Mouse (Mus musculus) lung, adult 2 months (tissue): ENCODE measurements at regions not wholly inside any gene's neighbourhood (a gene's known extent, or its start where the extent isn't known, plus 50 kb on each side); places are given as distances from the start of the nearest gene placed in this dataset.

Experiments
- CTCF ChIP-seq: fragments of 200-500 bp; IDR thresholded peaks from 2 replicates; pipeline ENCODE4 v1.5.1; 2011; ENCODE audit warnings: mild to moderate bottlenecking, low read length, control low read depth; ENCODE audit not compliant: insufficient read depth
- POLR2A ChIP-seq: fragments of 200-500 bp; IDR thresholded peaks from 2 replicates; pipeline ENCODE4 v1.6.1; 2011; ENCODE audit warnings: low read depth, mild to moderate bottlenecking, control low read depth, low read length, borderline replicate concordance; ENCODE audit errors: extremely low read depth

GRCm38 (mm10) chr13:110458701-110459100 is 63.9 kb downstream of the Plk2 start:
- TF ChIP-seq CTCF: no peak
- TF ChIP-seq POLR2A: no peak
